In the genomic region with DNA sequence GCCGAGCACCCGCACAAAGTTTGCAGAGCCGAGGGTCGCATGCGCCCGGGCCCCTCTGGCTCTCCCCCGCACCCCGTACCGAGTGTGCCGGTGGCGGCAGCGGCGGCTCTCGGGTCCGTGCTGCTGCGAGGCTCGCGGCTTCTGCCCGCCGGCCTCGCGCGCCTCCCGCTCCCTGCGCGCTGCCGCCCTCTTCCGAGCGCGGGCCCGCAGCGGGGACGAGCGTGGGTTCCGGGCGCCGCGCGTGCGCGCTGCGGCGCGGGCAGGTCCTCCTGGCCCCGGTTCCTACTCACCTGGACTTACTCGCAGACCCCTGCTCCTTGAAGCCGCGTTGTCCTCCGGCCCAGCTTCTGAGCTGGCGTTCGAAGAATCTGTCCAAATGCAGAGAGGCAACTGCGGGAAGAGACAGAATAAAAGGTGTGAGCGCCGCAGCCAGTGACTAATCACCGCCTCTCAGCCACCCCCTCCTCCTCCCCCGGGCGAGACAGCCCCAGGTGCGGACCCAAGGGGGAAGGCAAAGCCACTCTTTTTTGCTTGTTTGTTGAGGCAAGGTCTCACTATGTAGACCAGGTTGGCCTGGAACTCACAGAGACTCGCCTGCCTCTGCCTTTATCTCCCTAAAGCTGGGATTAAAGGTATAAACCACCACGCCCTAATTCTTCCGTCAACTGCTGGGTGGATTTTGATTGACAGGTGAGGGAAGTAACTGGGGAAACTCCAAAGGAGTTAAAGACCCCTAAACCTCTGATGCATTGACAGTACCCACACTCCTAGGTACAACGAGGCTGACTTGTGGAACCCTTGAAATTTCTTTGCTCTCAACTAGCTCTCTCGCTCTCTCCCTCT, we compare ENCODE assay signal across 8 mouse cellular contexts. TPM values are rescaled to one million over a fixed set of nuclear protein-coding genes. Genes with fewer than 3 reads are reported as not detected.
DNase-seq lines count a peak whose midpoint lies in the region; ATAC-seq and TF ChIP-seq lines count a peak whose summit lies in the region.

No protein-coding gene starts in this region.

- peak; percentile 9 for ATAC-seq in Patski
- ATAC-seq in neural tube, embryonic 15.5 days (ENCODE audit: low FRiP score): peak; percentile 81

- H3K4me3 ChIP-seq in cortical plate, adult 2 months (ENCODE audit: insufficient read depth, low read length): peak overlapping the region; percentile 71
- peak overlapping the region; percentile 59 for H3K4me3 ChIP-seq in heart, adult 2 months
- H3K4me3 ChIP-seq in neural tube, embryonic 15.5 days (replicated peaks): peak overlapping the region; percentile 69

- peak overlapping the region; percentile 58 for H3K27ac ChIP-seq in cortical plate, adult 2 months (ENCODE audit: insufficient read depth, low read length)
- H3K27ac ChIP-seq in heart, adult 2 months: peak overlapping the region; percentile 12; the same call in 1 of the 2 replicates
- H3K27ac ChIP-seq in neural tube, embryonic 15.5 days (replicated peaks): no peak overlapping the region; the same call in 1 of the 2 replicates

- H3K27me3 ChIP-seq in Patski: no peaks in the 10 kb centered on the region
- H3K27me3 ChIP-seq in heart, adult 2 months (ENCODE audit: control insufficient read depth, insufficient read depth, low read length): peaks cover 2% of the 10 kb centered on the region; the same call in 1 of the 2 replicates
- H3K27me3 ChIP-seq in neural tube, embryonic 15.5 days (replicated peaks): peaks cover 25% of the 10 kb centered on the region

- intact Hi-C loops in heart, adult 2 months (cut with DNase I): loop anchor here (5.0 kb wide), 1 partner anchor 59 kb away; a partner anchor contains a TSS

- no peaks in the 10 kb centered on the region for H3K36me3 ChIP-seq in heart, adult 2 months (ENCODE audit: control insufficient read depth, insufficient read depth, low read length)
- H3K36me3 ChIP-seq in neural tube, embryonic 15.5 days: no peaks in the 10 kb centered on the region

- in situ Hi-C loops in Patski (cut with MboI; ENCODE audit: low pct_unique_long_range_greater_than_20kb): no loop called here

- peak; percentile 54 to 59 for DNase-seq in B cell, adult 2 months
- no peak for DNase-seq in Patski (ENCODE audit: low read depth, low spot score)
- DNase-seq in heart, adult 2 months: peak; percentile 75 to 78
- DNase-seq in kidney, adult 8-10 months: peak; percentile 49 to 59
- DNase-seq in lung, adult 18-20 months: peak; percentile 45 to 53
- peak; percentile 75 for DNase-seq in thymus, postnatal 4 days

- no peak for TF ChIP-seq POLR2A in cortical plate, adult 2 months (IDR thresholded peaks at IDR 0.05; ENCODE audit: extremely low read depth, insufficient read depth, low read length)
- no peak for TF ChIP-seq POLR2A in heart, adult 2 months (IDR thresholded peaks at IDR 0.05; ENCODE audit: insufficient read depth, low read depth, low read length)

- CTCF ChIA-PET in Patski (lab: Charles Lee): interaction anchor here (1.6 kb wide), 1 partner anchor 36 kb away, joined by 5 read pairs; no protein-coding TSS in a partner anchor

- peaks cover 14% of the 10 kb centered on the region for H3K4me1 ChIP-seq in cortical plate, adult 2 months (ENCODE audit: control insufficient read depth, insufficient read depth, low read length)
- peaks cover 4% of the 10 kb centered on the region for H3K4me1 ChIP-seq in heart, adult 2 months (ENCODE audit: control insufficient read depth, insufficient read depth, low read length)
- H3K4me1 ChIP-seq in neural tube, embryonic 15.5 days: peaks cover 27% of the 10 kb centered on the region

- POLR2A ChIA-PET in Patski (lab: Charles Lee): interaction anchor here (1.2 kb wide), 1 partner anchor 10 kb away, joined by 6 read pairs; no protein-coding TSS in a partner anchor

- H3K9me3 ChIP-seq in neural tube, embryonic 15.5 days (replicated peaks): no peaks in the 10 kb centered on the region

- no peak for TF ChIP-seq CTCF in Patski (IDR thresholded peaks at IDR 0.05)
- TF ChIP-seq CTCF in cortical plate, adult 2 months (IDR thresholded peaks at IDR 0.05; ENCODE audit: extremely low read depth, insufficient read depth, low read length): no peak
- TF ChIP-seq CTCF in heart, adult 2 months (IDR thresholded peaks at IDR 0.05): no peak

- H3K79me2 ChIP-seq in heart, adult 2 months (replicated peaks; ENCODE audit: control insufficient read depth, insufficient read depth, low read length): no peaks in the 10 kb centered on the region

- peak overlapping the region; percentile 68 for H3K9ac ChIP-seq in heart, adult 2 months (ENCODE audit: low read depth, low read length)
- peak overlapping the region; percentile 60 for H3K9ac ChIP-seq in neural tube, embryonic 15.5 days (replicated peaks)

- TF ChIP-seq EP300 in heart, adult 2 months (IDR thresholded peaks at IDR 0.05; ENCODE audit: insufficient read depth, low read depth, low read length): no peak

- WGBS in heart, adult 2 months: 3% methylated on average over 62 of the region's 63 CpGs
- WGBS in neural tube, embryonic 15.5 days: 2% methylated on average over 62 of the region's 63 CpGs

- H3K4me2 ChIP-seq in neural tube, embryonic 15.5 days: peak overlapping the region; percentile 96

RNA-seq across cellular contexts. Expression of a gene that starts 0.6 kb away (rescaled TPM):
- polyA plus RNA-seq in Patski (2021): 34.8 TPM
- polyA plus RNA-seq in cortical plate, adult 2 months (2012; rRNA removed): 112 and 119 TPM in 2 replicates
- under 1 TPM; 0.34 to 0.48 TPM for total RNA-seq in heart, adult 2 months (2021)
- polyA plus RNA-seq in heart, adult 2 months (2012; rRNA removed): 1.2 and 3.5 TPM in 2 replicates
- 6.0 and 11.5 TPM in 2 replicates for polyA plus RNA-seq in neural tube, embryonic 15.5 days (2015; fragmentation: Nextera tagmentation; extraction: Ambion mirVana)
